Mouse (Mus musculus) ES-E14 (cell line): ENCODE measurements around the gene Prr5l.

ENCODE experiments used
- HCFC1 ChIP-seq: IDR thresholded peaks from 2 replicates; pipeline ENCODE4 v1.6.1; 2012; ENCODE audit warnings: low read length, inconsistent platforms, borderline replicate concordance; ENCODE audit not compliant: insufficient read depth
- MAFK ChIP-seq: IDR thresholded peaks from 2 replicates; pipeline ENCODE4 v1.6.1; 2014; ENCODE audit warnings: mild to moderate bottlenecking, low read depth, low read length, inconsistent platforms; ENCODE audit not compliant: insufficient read depth
- ZC3H11A ChIP-seq: IDR thresholded peaks from 2 replicates; pipeline ENCODE4 v1.6.1; 2012; ENCODE audit warnings: low read depth, mild to moderate bottlenecking, inconsistent platforms, low read length, borderline replicate concordance

DNA sequence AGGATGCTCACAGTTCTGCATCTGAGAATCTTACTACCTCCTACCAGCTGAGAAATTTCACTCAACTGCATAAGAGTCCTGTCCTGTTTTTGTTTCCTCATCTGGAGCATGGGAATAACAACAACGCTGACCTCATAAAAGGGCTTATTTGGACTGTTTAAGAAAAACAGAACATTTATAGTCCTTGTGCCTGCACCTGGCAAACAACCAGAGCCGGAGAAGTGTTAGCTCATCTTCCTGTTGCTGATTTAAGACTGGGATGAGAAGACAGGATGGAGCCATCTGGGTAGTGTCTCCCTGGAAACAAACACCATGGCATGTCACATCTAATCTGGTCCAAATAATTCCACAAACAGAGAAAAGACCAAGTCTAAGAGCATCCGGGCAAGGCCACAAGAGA, 149.3 kb downstream of the Prr5l start:
- TF ChIP-seq HCFC1 = no peak
- TF ChIP-seq ZC3H11A = no peak
- TF ChIP-seq MAFK = no peak
